Mouse (Mus musculus) forebrain, embryonic 11.5 days (tissue): ENCODE measurements at regions not wholly inside any gene's neighbourhood (a gene's known extent, or its start where the extent isn't known, plus 50 kb on each side); places are given as distances from the start of the nearest gene placed in this dataset.

ENCODE experiments used
- ATAC-seq: fragments of 200-750 bp; cut with Nextera tagmentation; replicated peaks from 2 replicates; pipeline ENCODE4 v1.8.0; 2017; ENCODE audit warnings: moderate TSS enrichment; ENCODE audit not compliant: low FRiP score
- DNase-seq: peaks from one replicate; pipeline ENCODE4 v3.0.0-alpha.2; 2017; ENCODE audit warnings: low spot score
- H3K27ac ChIP-seq: fragments of 300-500 bp; sonication (generic); 2 replicates; pipeline ENCODE4 v1.5.1; 2014; ENCODE audit warnings: low read depth, low read length
- H3K27me3 ChIP-seq: fragments of 300-500 bp; sonication (generic); 2 replicates; pipeline ENCODE4 v1.6.1; 2014; ENCODE audit warnings: mild to moderate bottlenecking, low read length, mixed read lengths; ENCODE audit not compliant: control insufficient read depth, insufficient read depth
- H3K36me3 ChIP-seq: fragments of 300-500 bp; sonication (generic); 2 replicates; pipeline ENCODE4 v1.6.1; 2014; ENCODE audit warnings: mild to moderate bottlenecking, low read length, moderate library complexity, mixed read lengths; ENCODE audit not compliant: control insufficient read depth, insufficient read depth
- H3K4me1 ChIP-seq: fragments of 300-500 bp; sonication (generic); replicated peaks from 2 replicates; pipeline ENCODE4 v1.6.1; 2014; ENCODE audit warnings: low read length, mixed read lengths; ENCODE audit not compliant: control insufficient read depth, insufficient read depth
- H3K4me2 ChIP-seq: fragments of 300-500 bp; sonication (generic); 2 replicates; pipeline ENCODE4 v1.6.1; 2014; ENCODE audit warnings: low read depth, mild to moderate bottlenecking, low read length, moderate library complexity, mixed read lengths; ENCODE audit not compliant: severe bottlenecking
- H3K4me3 ChIP-seq: fragments of 300-500 bp; sonication (generic); 2 replicates; pipeline ENCODE4 v1.5.1; 2014; ENCODE audit warnings: low read depth, low read length
- H3K9ac ChIP-seq: fragments of 300-500 bp; sonication (generic); 2 replicates; pipeline ENCODE4 v1.6.1; 2014; ENCODE audit warnings: low read length
- H3K9me3 ChIP-seq: fragments of 300-500 bp; sonication (generic); 2 replicates; pipeline ENCODE4 v1.6.1; 2016; ENCODE audit warnings: low read length, mixed read lengths; ENCODE audit not compliant: control insufficient read depth
- WGBS: fragments of 180-500 bp; shearing (Covaris S2); extraction: QIAGEN DNeasy Blood & Tissue Kit; methylation state at CpG from one replicate; pipeline ENCODE4 v1.1.7; 2014; 5-methylcytosine and 5-hydroxymethylcytosine counted together

GRCm38 (mm10) chr3:33915777-33916176, 71.7 kb upstream of the Ccdc39 start:
- H3K9me3 ChIP-seq: no peaks in the 10 kb centered on the region
- no peak for ATAC-seq
- H3K4me2 ChIP-seq: no peak overlapping the region
- no peak overlapping the region for H3K27ac ChIP-seq
- no peaks in the 10 kb centered on the region for H3K4me1 ChIP-seq
- no peak overlapping the region for H3K4me3 ChIP-seq
- DNase-seq: no peak
- H3K36me3 ChIP-seq: no peaks in the 10 kb centered on the region
- H3K9ac ChIP-seq: no peak overlapping the region
- no peaks in the 10 kb centered on the region; the same call in 1 of the 2 replicates for H3K27me3 ChIP-seq

DNA sequence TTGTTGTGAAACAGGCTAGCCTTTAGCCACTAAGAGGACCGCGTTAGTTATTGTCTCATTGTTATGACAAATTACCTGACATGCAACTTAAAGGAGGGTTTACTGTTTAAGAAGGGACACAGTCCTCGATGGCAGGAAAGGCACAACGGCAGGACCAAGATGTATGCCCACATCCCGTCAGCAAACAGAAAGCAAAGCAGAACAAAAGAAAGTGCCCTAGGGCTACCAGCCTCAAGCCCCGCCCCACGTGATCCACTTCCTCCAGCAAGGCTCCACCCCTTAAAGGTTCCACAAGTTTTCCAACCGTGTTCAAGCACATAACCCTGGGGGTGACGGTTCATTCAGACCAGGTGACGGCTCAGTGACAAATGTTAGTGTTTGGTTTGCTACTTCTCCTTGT, 72.2 kb upstream of the Ccdc39 start:
- H3K9ac ChIP-seq: no peak overlapping the region
- no peak overlapping the region for H3K4me2 ChIP-seq
- ATAC-seq (no peak), DNase-seq (no peak)
- H3K9me3 ChIP-seq: no peaks in the 10 kb centered on the region
- 83% methylated on average over 10 of the region's 10 CpGs for WGBS
- H3K36me3 ChIP-seq: no peaks in the 10 kb centered on the region
- H3K27me3 ChIP-seq: no peaks in the 10 kb centered on the region; the same call in 1 of the 2 replicates
- H3K27ac ChIP-seq: no peak overlapping the region
- no peaks in the 10 kb centered on the region for H3K4me1 ChIP-seq
- H3K4me3 ChIP-seq: no peak overlapping the region

- H3K27ac ChIP-seq: no peak overlapping the region
- H3K9me3 ChIP-seq: no peaks in the 10 kb centered on the region
- DNase-seq (no peak), ATAC-seq (no peak)
- WGBS: 92% methylated on average over 6 of the region's 6 CpGs
- H3K9ac ChIP-seq: no peak overlapping the region
- no peaks in the 10 kb centered on the region; the same call in 1 of the 2 replicates for H3K27me3 ChIP-seq
- no peaks in the 10 kb centered on the region for H3K4me1 ChIP-seq
- H3K4me2 ChIP-seq: no peak overlapping the region
- H3K36me3 ChIP-seq: no peaks in the 10 kb centered on the region
- no peak overlapping the region for H3K4me3 ChIP-seq
These were observed 72.7 kb upstream of the Ccdc39 start for GRCm38 (mm10) chr3:33916818-33917217.

GRCm38 (mm10) chr3:33918785-33919184, 74.7 kb upstream of the Ccdc39 start:
- DNase-seq (peak; percentile 88), ATAC-seq (0 out of 2 replicates have a peak, but pooled peaks have one; percentile 33)
- Histone ChIP-seq H3K36me3 (no peaks in the 10 kb centered on the region), H3K27ac (no peak overlapping the region), H3K27me3 (no peaks in the 10 kb centered on the region; the same call in 1 of the 2 replicates), H3K4me2 (no peak overlapping the region), H3K4me1 (no peaks in the 10 kb centered on the region), H3K9me3 (no peaks in the 10 kb centered on the region), H3K9ac (no peak overlapping the region), H3K4me3 (no peak overlapping the region)
- 7% methylated on average over 10 of the region's 10 CpGs for WGBS

- H3K27me3 ChIP-seq: no peaks in the 10 kb centered on the region
- no peak overlapping the region for H3K4me3 ChIP-seq
- H3K4me2 ChIP-seq: no peak overlapping the region
- H3K9ac ChIP-seq: no peak overlapping the region
- no peak overlapping the region for H3K27ac ChIP-seq
- DNase-seq (no peak), ATAC-seq (no peak)
- H3K4me1 ChIP-seq: no peaks in the 10 kb centered on the region
- WGBS: 78% methylated on average over 4 of the region's 4 CpGs
- no peaks in the 10 kb centered on the region for H3K9me3 ChIP-seq
- no peaks in the 10 kb centered on the region for H3K36me3 ChIP-seq
These were observed 81.0 kb upstream of the Ccdc39 start for GRCm38 (mm10) chr3:33925072-33925471.

DNA sequence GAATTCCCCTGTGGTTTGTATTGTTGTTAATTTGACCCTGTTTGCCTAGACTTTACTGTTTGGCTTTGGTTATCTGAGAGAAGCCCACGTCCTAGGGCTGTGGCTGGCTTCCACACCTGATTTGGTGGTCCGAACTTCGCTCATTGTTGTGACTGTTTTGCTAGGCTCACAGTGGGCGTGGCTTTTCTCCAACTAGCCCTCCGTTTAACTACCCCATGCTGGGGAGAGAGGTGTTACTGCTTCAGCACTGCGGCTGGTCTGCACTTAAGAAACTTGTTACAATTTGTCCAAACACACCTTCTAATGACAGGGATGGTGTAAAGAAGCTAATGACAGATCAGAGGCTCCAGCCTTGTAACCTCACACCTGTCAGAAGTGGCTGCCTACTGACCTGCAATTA, 64.7 kb upstream of the Fxr1 start:
- Histone ChIP-seq H3K4me1 (peaks cover 6% of the 10 kb centered on the region; the same call in 1 of the 2 replicates), H3K4me2 (0 out of 2 replicates have a peak overlapping the region, but pooled peaks have one; percentile 15), H3K27me3 (peaks cover 2% of the 10 kb centered on the region; the same call in 1 of the 2 replicates), H3K4me3 (no peak overlapping the region), H3K9ac (no peak overlapping the region), H3K27ac (no peak overlapping the region), H3K9me3 (no peaks in the 10 kb centered on the region), H3K36me3 (no peaks in the 10 kb centered on the region)
- 1% methylated on average over 6 of the region's 6 CpGs for WGBS
- DNase-seq (no peak), ATAC-seq (no peak)

DNA sequence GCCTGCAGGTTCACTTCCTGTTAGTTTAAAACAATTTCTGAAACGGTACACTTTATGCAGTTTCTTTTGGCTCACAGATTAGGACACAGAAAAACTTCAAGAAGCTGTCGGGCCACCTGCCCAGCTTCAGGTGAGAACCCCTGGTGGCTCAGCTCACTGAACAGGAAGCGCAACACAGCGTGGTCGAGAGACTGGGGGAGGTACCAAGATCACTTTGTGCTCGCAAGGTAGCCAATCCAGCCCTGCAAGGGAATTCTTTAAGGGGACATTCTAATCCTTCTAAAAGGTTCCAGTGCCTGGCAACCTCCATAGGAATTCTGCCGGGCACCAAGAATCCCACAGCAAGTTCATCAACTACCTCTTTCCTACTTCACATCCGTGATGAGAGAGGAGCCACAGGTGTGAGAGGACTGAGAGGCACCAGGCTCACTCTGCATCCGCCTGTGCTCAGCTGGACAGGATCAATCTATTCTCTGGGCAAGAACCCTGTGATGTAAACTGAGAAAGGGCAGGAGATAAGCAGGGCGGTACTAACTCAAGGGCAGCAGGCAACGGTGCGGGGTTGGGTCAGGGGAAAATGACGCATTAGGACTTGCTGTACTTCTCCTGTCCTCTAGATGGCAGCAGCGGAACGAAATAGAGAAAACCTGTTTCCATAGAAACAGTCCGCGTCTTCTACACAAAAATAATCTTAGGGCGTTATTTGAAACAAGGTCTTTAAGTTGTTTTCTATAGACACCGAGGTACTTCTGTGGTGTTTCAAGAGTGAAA, 63.7 kb upstream of the Fxr1 start:
- Histone ChIP-seq H3K9ac (no peak overlapping the region), H3K4me3 (no peak overlapping the region)
- WGBS: 2% methylated on average over 19 of the region's 19 CpGs

GRCm38 (mm10) chr3:33956625-33957023, 63.1 kb upstream of the Fxr1 start:
- no peak for DNase-seq
- Histone ChIP-seq H3K27ac (no peak overlapping the region), H3K36me3 (no peaks in the 10 kb centered on the region), H3K4me3 (no peak overlapping the region), H3K4me1 (peaks cover 6% of the 10 kb centered on the region; the same call in 1 of the 2 replicates), H3K27me3 (peaks cover 2% of the 10 kb centered on the region; the same call in 1 of the 2 replicates), H3K4me2 (no peak overlapping the region), H3K9ac (no peak overlapping the region), H3K9me3 (no peaks in the 10 kb centered on the region)
- WGBS: 47% methylated on average over 3 of the region's 3 CpGs
- ATAC-seq: no peak

More for the DNA sequence above, 63.7 kb upstream of the Fxr1 start:
- no peaks in the 10 kb centered on the region for H3K9me3 ChIP-seq
- H3K27me3 ChIP-seq: peaks cover 2% of the 10 kb centered on the region; the same call in 1 of the 2 replicates
- no peak overlapping the region for H3K27ac ChIP-seq
- peaks cover 6% of the 10 kb centered on the region; the same call in 1 of the 2 replicates for H3K4me1 ChIP-seq
- H3K4me2 ChIP-seq: peak overlapping the region; percentile 46
- DNase-seq (peak; percentile 81), ATAC-seq (peak; percentile 67)
- no peaks in the 10 kb centered on the region for H3K36me3 ChIP-seq

DNA sequence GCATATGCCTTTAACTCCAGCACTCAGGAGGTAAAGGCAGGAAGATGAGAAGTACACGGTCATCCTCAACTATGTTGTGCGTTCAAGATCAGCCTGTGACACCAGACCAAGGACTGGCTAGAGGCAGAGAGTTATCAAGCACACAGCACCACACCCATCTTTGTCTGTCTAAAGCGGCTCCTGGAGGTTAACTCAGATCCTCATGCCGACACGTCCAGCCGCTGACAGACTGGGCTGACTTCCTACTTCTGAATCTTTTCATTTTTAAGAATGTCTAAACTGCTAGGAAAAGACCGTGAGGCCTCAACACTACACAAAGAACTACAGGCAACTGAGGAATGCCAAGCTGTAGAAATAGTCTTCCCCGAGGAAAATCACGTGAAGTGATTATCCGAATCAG, 62.1 kb upstream of the Fxr1 start:
- no peak for DNase-seq
- Histone ChIP-seq H3K27ac (no peak overlapping the region), H3K9me3 (no peaks in the 10 kb centered on the region), H3K4me1 (peaks cover 6% of the 10 kb centered on the region; the same call in 1 of the 2 replicates), H3K27me3 (peaks cover 2% of the 10 kb centered on the region; the same call in 1 of the 2 replicates), H3K4me3 (no peak overlapping the region), H3K4me2 (no peak overlapping the region), H3K36me3 (no peaks in the 10 kb centered on the region), H3K9ac (no peak overlapping the region)
- ATAC-seq: no peak
- 91% methylated on average over 10 of the region's 10 CpGs for WGBS
